Mouse (Mus musculus): Measurements from ENCODE around the gene Tmprss3.
A peak's percentile ranks its signal among the peaks of the same experiment; 100 is the strongest.

Tmprss3 gene

DNA sequence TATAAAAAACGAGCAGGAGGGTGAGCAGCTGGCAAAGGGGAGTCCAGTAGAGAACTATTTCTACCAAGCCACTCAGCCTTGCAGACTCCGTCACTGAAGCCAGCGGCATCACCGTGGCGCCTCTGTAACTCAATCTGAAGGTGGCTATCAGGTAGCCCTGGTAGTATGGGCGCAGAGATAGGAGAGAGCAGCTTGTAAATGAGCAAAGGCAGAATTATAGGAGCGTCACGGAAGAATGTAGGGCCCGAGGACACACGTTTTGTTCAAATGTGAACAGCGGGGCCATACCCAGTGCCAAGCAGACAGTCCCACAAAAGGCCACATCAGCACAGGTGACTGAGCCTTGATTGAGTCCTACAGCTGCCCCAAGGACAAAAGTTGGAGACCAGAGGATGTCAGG is at the start of gene Tmprss3:
Tmprss3 (minus strand) TSS at position 101 of the 400 bp plus-strand sequence.
- no peak for DNase-seq

DNA sequence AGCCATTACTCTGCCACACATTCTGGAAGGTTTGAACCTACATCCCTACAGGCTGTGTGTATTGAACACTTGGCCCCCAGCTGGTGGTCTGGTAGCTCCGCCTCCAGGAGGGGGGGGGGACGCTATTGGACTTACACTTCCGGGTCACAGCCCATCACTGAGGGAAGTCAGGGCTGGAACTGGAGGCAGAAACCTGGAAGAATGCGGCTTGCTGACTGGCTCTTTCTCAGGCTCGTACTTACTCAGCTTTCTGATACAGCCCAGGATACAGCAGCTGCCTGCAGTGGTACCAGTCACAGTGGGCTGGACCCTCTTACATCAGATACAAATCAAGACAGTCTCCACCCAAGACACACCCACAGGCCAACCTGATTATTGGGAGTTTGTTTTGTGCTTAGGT is 48.4 kb upstream of the Tmprss3 start:
- no peak for DNase-seq

DNA sequence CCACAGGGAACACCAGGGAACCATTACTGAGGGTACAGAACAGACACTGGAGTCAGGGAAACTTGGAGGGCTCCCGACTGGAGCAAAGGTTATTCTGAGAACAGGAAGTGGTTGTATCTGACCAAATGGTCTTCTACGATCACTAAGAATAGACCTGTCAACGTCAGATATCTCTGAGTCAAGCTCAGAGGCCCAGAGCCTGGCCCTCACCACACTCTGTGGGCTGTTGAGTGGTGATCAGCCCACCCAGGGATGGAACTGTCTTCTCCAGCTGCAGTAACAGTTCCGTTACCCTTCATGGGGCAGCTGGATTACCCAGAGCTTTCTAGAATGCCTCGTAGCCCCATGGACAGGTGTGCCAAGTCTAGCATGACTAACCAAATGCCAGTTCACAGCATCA is 46.5 kb upstream of the Tmprss3 start:
- DNase-seq = no peak

DNA sequence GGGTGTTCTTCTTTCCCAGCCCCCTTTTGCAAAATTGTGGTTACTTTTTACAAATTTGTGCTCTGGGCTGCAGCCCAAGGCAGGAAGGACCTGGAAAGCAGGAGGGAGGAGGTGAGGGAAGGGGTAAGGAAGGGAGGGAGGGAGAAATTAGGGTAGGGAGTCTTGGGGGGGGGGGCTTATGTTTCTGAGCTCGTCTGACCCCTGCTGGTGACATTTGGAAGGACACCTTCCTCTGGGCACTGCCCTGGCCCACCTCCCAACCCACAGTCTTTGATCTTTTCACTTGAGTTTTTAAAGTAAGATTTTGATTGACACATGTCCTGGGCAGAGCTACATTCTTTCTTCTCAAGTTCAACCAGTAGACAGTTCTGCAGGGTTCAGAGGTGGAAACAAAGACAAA is 44.0 kb upstream of the Tmprss3 start:
- DNase-seq = no peak

DNA sequence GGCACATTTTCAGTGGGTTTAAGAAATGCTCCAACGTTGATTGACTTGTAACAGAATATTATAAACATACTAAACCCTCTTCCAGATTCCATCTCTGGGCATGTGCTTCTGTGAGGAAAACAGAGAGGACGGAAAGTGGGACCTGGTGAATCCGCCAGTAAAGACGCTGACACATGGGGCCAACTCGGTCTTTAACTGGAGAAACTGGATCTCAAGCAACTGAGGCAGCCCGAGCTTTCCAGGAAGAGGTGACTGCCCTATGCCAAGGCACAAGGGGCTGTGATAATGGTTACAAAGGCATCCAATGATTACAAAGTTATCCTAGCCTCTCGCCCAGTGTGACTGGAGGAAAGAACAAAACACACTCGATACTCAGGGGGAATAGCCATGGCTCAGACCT is 42.4 kb upstream of the Tmprss3 start:
- DNase-seq = no peak

DNA sequence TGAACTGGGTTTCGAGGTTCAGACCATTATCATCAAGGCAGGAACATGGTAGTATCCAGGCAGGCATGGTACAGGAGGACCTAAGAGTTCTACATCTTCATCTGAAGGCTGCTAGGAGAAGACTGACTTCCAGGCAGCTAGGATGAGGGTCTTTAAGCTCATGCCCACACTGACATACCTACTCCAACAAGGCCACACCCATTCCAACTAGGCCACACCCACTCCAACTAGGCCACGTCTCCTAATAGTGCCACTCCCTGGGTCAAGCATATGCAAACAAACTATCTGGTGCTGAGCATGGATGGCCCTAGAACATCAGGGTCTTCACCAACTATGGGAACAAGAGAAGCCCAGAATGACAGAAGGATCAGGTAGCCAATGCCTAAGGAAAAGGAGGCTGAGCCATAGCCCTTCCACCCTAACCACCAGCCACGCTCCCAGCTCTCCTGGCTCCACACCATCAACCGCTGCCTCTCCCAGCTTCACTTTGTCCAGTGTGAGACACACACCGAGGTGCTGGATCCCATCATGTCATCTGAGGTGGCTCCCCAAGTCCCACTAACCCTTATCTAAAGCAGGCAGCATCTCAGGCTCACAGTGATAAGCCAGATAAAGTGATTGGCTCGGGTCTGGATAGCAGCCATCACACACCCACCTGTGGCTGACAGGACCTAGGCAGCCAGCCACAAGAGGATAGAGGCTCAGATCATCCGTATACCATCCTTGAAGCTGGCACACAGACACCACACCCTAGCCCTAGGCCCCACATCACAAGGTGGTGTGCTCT is 39.6 kb upstream of the Tmprss3 start:
- DNase-seq = no peak

DNA sequence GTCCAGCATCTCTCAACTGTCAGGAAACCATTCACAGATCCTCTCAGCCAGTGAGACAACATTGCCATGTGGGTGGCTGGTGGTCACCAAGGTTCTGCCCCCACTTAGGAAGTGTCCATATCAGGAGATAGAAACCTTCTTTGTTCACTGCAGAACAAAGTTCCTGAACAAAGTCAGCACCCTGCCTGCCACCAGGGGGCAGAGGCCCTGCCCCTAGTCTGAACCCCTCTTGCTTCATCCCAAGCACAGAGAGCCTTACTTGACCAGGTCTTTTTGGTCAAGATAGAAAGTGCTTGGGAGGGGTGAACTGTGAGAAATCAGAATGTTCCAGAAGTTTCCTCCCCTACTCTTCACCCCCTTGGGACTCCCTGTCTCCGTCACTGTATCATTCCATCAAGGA is 37.1 kb upstream of the Tmprss3 start:
- DNase-seq = no peak

DNA sequence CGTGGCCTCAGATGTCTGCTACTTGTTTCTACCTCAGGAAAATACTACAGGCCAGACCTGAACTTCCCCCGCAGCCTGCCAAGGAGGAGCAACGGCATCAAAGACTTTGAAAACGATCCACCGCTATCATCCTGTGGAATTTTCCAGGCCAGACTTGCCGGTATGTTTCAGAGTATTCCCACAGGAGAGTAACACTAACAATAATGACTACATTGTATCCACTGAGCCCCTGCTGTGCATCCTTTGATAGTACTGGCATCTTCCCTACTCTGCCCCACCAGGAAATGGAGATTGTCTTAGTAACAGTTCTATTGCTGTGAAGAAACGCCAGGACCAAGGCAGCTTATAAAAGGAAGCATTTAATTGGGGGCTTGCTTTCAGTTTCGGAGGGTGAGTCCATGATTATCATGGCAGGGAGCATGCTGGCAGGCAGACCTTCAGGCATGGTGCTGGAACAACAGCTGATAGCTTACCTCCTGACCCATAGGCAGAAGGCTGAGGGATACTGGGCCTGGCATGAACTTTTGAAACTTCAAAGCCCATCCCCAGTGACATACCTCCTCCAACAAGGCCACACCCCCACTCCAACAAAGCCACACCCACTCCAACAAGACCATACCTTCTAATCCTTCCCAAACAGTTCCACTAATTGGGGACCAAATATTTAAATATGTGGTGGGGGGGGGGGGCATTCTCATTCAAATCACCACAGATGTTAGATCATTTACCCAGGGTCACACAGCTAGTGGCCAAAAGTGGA is 33.7 kb upstream of the Tmprss3 start:
- no peak for DNase-seq

DNA sequence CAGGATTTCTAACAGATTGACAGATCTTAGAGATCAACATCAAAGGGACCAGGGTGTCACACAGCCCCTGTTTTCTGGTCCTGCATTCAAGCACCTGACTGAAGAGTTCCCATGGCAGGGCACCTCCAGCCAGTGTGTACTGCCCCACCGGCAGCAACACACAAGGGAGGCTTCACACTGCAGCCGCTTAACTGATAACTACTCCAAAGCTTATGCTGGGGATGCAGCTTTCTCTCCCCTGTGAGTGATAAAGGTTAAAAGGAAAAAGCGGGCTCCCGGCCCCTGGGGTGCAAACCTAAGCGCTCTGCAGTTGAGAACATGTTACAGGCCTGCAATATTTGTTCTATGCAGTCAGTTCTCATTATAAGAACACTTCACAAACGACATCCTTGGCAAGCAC is 33.0 kb upstream of the Tmprss3 start:
- DNase-seq = no peak

DNA sequence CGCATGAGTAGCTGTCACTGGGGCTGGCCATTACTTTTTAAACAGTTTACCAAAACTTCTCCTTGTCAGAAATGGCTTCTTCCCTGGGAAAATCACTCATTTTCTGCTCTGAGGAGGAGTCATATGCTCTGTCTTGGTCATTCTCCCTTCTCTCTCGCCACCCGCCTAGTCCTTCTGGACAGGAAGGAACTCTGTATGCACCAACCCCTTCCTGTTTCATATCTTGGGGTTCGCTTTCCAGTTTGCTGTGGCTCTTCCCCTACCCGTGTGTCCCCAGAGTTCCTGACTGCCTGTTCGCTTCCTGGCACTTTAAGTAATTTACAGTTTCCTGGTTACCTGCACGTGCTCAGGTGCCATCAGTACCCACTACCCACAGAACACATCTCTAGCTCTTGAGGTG is 28.2 kb upstream of the Tmprss3 start:
- no peak for DNase-seq

DNA sequence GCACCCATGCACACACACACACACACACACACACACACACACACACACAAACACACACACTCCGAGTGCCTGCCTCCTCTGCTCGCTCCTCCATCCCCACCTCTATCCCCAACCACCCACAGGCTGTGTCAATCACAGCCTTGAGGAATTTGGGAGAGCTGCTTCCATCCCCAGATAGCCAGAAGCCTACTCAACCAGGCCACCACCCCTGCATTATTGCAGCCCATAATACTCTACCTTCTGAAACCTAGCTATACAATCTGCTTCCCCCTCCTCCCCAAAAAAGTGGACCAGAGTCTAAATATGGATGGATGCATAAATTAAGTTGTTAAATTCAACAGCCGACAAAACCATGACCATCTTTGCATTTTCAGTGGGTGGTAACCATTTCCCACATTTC is 27.6 kb upstream of the Tmprss3 start:
- no peak for DNase-seq

DNA sequence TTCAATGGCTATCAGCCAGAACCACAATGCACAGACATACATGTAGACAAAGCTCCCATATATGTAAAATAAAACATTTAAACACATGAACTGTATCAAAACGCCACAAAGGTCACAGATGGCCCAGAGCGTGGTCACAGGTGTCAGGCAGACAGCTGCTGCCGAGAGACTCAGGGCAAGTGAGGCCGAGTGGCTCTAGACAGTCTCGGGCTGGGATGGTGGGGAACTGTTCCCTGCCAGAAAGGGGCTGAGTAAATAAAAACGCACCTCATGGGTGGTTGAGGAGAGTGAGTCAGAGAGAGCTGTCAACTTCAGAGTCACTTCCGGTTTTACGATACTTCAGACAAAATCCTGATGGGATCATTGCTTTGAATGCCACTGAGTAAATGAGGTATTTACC is 25.8 kb upstream of the Tmprss3 start:
- no peak for DNase-seq

DNA sequence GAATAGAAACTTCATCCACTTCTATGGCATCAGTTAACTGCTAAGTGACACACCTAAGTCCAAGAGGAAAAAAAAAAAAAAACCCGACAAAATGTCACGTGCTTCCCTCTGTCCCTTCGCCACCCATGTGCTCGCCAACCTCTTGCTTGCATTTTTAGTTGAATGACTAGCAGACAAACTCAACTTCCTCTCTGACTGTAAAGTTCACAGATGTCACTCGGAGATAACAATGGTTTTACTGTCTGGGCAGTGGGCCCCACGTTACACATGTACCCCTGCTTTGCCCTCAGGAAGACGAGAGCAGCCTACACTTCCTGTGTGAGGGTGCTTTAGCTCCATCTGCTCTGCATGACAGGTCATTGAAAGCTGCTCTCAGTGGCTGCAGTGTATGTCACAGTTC is 25.1 kb upstream of the Tmprss3 start:
- DNase-seq = no peak

DNA sequence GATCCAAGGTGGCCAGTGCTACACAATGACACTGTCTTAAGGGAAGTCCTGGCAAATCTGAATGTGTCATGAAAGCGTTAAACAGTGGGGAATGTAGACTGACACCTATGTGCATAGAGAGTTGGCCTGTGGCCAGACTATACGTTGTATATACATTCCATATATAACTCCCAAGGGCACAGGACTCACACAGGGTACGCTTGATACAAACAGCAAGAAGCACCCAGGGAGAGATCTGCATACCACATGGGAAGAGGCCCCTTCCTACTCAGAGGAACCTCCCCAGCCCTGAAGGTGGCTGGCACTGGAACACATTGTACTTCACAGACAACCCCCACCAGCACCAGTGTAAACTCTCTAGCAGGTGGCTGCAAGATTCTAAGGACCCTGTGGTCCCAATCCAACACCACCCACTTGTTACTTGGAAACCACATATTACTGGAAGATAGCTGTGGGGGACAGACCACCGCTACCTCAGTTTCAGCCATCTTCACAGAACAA is 24.1 kb upstream of the Tmprss3 start:
- DNase-seq = no peak

DNA sequence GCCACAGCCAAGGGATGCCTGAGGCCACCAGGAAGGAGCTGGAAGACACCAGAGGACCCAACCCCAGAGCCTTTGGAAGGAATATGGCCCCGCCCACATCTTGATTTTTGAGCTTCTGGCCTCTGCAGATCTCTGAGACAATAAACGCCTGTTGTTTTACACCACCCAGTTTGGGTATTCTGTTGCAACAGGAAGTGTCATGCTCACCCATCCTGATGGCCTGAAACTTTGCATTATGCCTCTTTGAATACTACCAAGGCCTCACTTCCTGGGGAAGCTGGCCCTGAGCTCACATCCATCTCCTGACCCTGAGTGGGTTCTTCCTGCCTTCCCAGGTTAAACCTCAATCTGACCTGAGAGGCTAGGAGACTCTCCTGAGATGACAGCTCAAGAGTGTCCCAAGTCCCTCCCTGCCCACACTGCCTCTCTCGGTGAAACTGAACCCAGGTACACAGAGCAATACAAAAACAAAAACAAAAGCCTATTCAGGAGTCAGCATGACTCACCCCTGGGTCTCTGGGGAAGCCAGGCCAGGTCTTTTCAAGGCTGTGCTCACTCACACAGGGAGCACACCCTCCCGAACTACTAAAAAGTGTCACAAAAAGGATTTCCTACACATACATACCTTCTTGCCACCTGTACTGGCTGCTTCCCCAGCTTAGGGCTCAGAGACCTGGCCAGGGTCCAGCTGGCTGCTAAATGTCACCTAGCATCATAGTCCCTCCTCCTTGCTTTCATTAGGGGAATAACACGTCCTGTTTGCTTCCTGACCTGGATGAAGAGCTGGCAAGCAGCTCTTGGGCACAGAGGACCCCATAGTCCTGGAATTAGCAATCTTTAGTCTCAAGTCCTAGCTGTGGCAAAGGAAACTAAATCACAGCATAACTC is 17.5 kb upstream of the Tmprss3 start:
- peak in 1 of 2 experiments; percentile 6 for DNase-seq

DNA sequence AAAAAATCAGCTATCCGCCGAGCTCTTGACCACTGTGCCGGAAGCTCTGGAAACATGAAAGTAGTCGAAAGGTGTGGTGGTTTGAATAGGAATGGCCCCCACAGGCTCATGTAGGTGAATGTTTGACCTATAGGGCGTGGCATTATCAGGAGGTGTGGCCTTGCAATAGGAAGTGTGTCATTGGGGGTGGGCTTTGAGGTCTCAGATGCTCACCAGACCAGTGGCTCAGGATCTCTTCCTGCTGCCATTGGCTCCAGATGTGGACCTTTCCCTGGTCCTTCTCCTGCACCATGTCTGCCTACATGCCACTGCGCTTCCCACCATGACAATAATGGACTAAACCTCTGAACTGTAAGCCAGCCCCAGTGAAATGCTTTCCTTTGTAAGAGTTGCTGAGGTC is 13.1 kb upstream of the Tmprss3 start:
- no peak for DNase-seq

DNA sequence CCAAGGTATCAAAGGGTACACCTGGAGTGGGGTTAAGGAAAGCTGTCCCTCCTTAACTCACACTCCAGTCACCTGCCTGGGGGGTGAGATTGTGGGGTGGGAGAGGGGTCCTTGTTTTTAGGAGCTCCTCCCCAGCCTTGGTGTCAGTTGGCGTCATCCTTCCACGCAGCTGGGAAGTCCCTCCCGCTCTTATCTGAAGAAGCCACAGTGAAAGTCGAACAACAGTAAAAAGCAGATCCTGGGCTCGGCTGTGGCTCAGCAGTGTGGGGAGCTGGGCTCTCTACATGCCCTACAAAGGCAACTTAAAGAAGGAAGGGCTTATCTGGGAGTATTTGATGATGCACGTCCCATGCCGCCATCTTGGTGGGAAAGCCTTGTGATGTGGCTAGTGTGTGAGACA is 11.5 kb upstream of the Tmprss3 start:
- no peak for DNase-seq

DNA sequence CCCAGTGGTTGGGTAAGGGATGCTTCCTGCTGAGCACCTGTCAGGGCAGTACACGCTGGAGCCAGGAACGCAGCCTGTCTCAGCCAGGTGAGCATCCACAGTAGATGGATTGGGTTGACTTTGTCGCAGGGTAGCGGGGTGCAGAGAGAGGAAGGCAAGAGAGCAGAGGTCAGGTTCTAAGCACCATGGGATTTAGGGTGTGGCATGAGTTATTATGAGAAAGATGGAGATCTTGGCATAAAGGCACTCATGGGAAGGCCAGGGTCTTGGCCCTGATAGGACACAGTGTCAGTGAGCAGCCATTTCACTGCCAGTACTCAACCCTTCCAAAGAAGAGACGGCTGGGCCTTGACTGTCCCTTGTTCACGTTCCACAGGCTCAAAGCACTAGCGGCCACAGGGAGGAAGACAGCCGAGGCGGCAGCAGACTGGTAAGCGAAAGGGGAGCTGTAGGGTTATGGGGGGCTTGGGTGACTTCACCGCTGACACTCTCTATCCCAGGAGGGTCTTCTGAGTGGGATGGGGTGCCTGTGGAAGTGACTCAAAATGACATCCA is 10.7 kb upstream of the Tmprss3 start:
- DNase-seq = no peak

DNA sequence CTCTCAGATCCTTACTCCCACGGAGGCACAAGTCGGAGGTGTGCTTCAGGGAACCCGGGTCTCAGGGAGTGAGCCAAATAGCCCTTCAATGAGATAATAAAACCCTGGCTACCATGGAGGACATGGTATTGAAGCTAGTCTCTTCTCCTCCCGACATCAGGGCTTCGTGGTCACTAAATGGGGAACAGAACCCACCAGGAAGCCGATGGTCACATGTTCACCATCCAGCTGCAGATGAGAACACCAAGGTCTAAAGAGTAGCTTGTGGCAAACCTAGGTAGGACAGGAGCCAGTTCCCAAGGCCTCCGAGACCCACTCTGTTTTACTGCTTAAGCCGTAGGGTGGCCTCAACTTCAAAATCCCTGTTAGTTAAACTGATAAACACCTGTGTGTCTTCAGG is 9.9 kb upstream of the Tmprss3 start:
- no peak for DNase-seq

DNA sequence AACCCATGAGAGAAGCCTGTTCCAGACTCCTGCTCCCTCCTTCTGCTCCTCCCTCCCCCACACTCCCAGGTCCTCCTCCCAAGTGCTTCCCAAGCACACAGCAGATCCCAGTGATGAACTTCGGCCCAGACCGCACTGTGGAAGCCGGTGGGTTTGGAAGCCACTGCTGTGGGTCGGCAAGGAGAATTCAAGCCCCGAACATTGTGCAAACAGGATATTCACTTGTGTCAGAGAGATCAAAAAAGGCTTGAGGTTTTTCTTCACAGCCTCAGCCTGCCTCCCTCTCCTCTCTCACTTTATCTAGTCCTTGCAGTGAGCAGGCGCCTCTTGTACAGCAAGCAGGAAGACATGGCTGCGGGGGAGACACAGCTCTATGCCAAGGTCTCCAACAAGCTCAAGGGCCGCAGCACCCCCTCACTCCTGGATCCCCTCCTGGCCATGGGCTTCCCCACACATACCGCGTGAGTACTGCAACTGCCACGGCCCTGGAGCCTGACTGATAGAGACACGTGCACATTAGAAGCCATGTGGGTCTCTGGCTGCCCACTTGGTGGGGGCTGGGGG is 9.1 kb upstream of the Tmprss3 start, which contains the start of gene Ubash3a:
Ubash3a (plus strand) TSS at position 103 of the 564 bp plus-strand sequence.
- DNase-seq = no peak

DNA sequence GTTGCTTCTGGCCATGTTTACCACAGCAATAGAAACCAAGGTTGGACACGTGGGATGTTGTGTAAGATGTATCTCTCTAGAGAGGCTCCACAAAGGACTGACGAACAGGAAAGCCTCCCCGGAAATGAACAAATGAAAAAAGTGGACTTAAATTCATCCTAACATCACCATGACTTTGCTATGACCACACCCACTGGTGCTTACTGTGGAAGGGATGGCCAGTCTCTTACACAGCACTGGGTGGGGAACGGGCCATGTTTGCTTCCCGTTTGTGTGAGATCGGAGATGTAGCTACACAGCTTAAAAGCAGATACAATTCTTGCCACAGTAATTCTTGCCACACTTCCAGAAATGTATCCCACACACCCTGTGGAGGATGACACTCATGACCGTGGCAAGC is 2.5 kb downstream of the Tmprss3 start:
- no peak for DNase-seq

DNA sequence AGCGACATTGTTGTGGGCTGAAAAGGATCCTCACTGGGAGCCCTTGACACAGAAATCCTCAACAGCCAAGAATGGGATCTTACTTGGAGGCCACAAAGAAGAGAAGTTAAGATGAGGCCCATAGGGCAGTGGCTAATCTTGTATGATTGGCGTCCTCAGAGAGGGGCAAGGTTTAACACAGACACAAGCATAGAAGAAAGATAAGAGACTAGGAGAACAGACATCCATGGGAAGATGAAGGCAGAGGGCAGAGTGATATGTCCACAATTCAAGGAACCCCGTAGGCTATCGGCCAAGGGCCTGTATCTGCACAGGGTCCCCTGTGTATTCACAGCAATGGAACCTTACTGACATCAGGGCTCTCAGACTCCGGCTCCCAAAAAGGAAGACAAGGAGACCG is 3.6 kb downstream of the Tmprss3 start:
- no peak for DNase-seq

DNA sequence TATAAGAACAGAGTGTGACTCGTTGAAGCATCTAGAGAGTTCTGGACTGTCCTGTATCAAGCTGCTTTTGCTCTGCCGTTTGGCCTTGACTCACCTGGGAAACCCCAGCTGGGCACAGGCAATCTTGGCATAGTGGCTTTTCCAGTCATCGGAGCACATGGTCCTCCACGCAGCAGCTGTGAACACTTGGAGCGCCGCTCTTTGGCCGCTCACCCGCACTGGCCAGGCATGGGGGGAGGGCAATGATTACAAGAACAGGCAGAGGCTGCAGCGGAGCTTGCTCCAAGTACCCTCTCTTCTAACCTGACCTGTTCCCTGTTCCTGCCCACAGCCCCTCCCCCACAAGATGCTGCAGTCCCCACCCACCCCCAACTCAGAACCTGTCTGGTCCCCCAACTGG is 5.4 kb downstream of the Tmprss3 start:
- DNase-seq = no peak

Data from lung, adult 18-20 months (tissue).